Mouse (Mus musculus): ENCODE measurements around the gene Hoxc11.

The Hoxc11 gene

GRCm38 (mm10) chr15:102984925-102985324 is 30.7 kb downstream of the Hoxc11 start:
- no peak for DNase-seq

GRCm38 (mm10) chr15:102987124-102987833 is 33.1 kb downstream of the Hoxc11 start:
- DNase-seq, result peak; percentile 91

- DNase-seq, result no peak
These were observed 33.9 kb downstream of the Hoxc11 start for GRCm38 (mm10) chr15:102988078-102988477.

GRCm38 (mm10) chr15:102990461-102991397 is 36.5 kb downstream of the Hoxc11 start, which contains the start of gene Hoxc8:
Gene Hoxc8, plus strand, starts transcription at chr15:102990607.
- no peak for DNase-seq

- no peak for DNase-seq
These were observed 37.6 kb downstream of the Hoxc11 start for GRCm38 (mm10) chr15:102991782-102992181.

- no peak for DNase-seq
These were observed 38.0 kb downstream of the Hoxc11 start for GRCm38 (mm10) chr15:102992206-102992605.

GRCm38 (mm10) chr15:102992863-102993262 is 38.6 kb downstream of the Hoxc11 start:
- DNase-seq, result no peak

- no peak for DNase-seq
These were observed 42.3 kb downstream of the Hoxc11 start for GRCm38 (mm10) chr15:102996548-102996947.

- DNase-seq, result no peak
These were observed 43.2 kb downstream of the Hoxc11 start for GRCm38 (mm10) chr15:102997431-102997830.

GRCm38 (mm10) chr15:102997939-102998355 is 43.7 kb downstream of the Hoxc11 start, which contains the start of gene Hoxc6:
Gene Hoxc6, plus strand, starts transcription at chr15:102998257.
- DNase-seq, result no peak

GRCm38 (mm10) chr15:102998608-102999182 is 44.5 kb downstream of the Hoxc11 start:
- no peak for DNase-seq

GRCm38 (mm10) chr15:102999183-102999831 is 45.1 kb downstream of the Hoxc11 start:
- DNase-seq, result no peak

GRCm38 (mm10) chr15:102999955-103000354 is 45.7 kb downstream of the Hoxc11 start:
- no peak for DNase-seq

GRCm38 (mm10) chr15:103000501-103000901 is 46.3 kb downstream of the Hoxc11 start:
- no peak for DNase-seq

- no peak for DNase-seq
These were observed 47.1 kb downstream of the Hoxc11 start for GRCm38 (mm10) chr15:103001370-103001769.

GRCm38 (mm10) chr15:103002156-103002555 is 47.9 kb downstream of the Hoxc11 start:
- DNase-seq, result no peak

GRCm38 (mm10) chr15:103002821-103003448 is 48.7 kb downstream of the Hoxc11 start:
- DNase-seq, result no peak

- DNase-seq, result no peak
These were observed 51.1 kb downstream of the Hoxc11 start for GRCm38 (mm10) chr15:103005308-103005707.

GRCm38 (mm10) chr15:103005797-103006196 is 51.6 kb downstream of the Hoxc11 start:
- DNase-seq, result no peak

GRCm38 (mm10) chr15:103006326-103006725 is 52.1 kb downstream of the Hoxc11 start:
- DNase-seq, result no peak

Data from cerebellum, adult 9-10 months (tissue).